Mouse (Mus musculus) small intestine, adult 2 months (tissue): ENCODE measurements at regions not wholly inside any gene's neighbourhood (a gene's known extent, or its start where the extent isn't known, plus 50 kb on each side); places are given as distances from the start of the nearest gene placed in this dataset.

Source experiments
- CTCF ChIP-seq: fragments of 200-500 bp; IDR thresholded peaks from 2 replicates; pipeline ENCODE4 v1.5.1; 2012; ENCODE audit warnings: low read depth, mild to moderate bottlenecking, control low read depth, inconsistent platforms, low read length, moderate library complexity, mixed read lengths; ENCODE audit not compliant: insufficient replicate concordance, insufficient read length; ENCODE audit errors: extremely low read depth
- POLR2A ChIP-seq: fragments of 200-500 bp; IDR thresholded peaks from 2 replicates; pipeline ENCODE4 v1.6.1; 2012; ENCODE audit warnings: low read depth, mild to moderate bottlenecking, control low read depth, inconsistent platforms, low read length, moderate library complexity

GRCm38 (mm10) chr2:147300503-147300902 lies 61.2 kb upstream of the Pax1 start:
- TF ChIP-seq POLR2A (no peak), CTCF (no peak)
